Mouse (Mus musculus) neural tube, embryonic 14.5 days (tissue): ENCODE measurements around the gene Hipk1. TPM values are rescaled to one million over a fixed set of nuclear protein-coding genes. Genes with fewer than 3 reads are reported as not detected.

Experiments
- ATAC-seq: fragments of 200-750 bp; cut with Nextera tagmentation; 2 replicates; pipeline ENCODE4 v1.8.0; 2017; ENCODE audit warnings: low read depth, mild to moderate bottlenecking, moderate TSS enrichment, moderate library complexity
- H3K27ac ChIP-seq: fragments of 300-500 bp; sonication (generic); 2 replicates; pipeline ENCODE4 v1.5.1; 2014; ENCODE audit warnings: low read depth, mild to moderate bottlenecking, control low read depth, low read length, moderate library complexity, mixed read lengths
- H3K27me3 ChIP-seq: fragments of 300-500 bp; sonication (generic); 2 replicates; pipeline ENCODE4 v1.6.1; 2014; ENCODE audit warnings: low read length; ENCODE audit not compliant: control insufficient read depth, insufficient read depth
- H3K36me3 ChIP-seq: fragments of 300-500 bp; sonication (generic); 2 replicates; pipeline ENCODE4 v1.6.1; 2014; ENCODE audit warnings: low read length, mixed read lengths; ENCODE audit not compliant: control insufficient read depth, insufficient read depth
- H3K4me1 ChIP-seq: fragments of 300-500 bp; sonication (generic); 2 replicates; pipeline ENCODE4 v1.6.1; 2014; ENCODE audit warnings: low read length; ENCODE audit not compliant: control insufficient read depth, insufficient read depth
- H3K4me2 ChIP-seq: fragments of 300-500 bp; sonication (generic); 2 replicates; pipeline ENCODE4 v1.6.1; 2014; ENCODE audit warnings: mild to moderate bottlenecking, low read depth, low read length, control low read depth
- H3K4me3 ChIP-seq: fragments of 300-500 bp; sonication (generic); 2 replicates; pipeline ENCODE4 v1.5.1; 2014; ENCODE audit warnings: low read depth, low read length, control low read depth, mixed read lengths
- H3K9ac ChIP-seq: fragments of 300-500 bp; sonication (generic); replicated peaks from 2 replicates; pipeline ENCODE4 v1.6.1; 2014; ENCODE audit warnings: low read depth, mild to moderate bottlenecking, control low read depth, low read length, mixed read lengths
- H3K9me3 ChIP-seq: fragments of 300-500 bp; sonication (generic); 2 replicates; pipeline ENCODE4 v1.6.1; 2016; ENCODE audit warnings: low read length; ENCODE audit not compliant: control insufficient read depth
- WGBS: fragments of 180-500 bp; shearing (Covaris S2); extraction: QIAGEN DNeasy Blood & Tissue Kit; methylation state at CpG from one replicate; pipeline ENCODE4 v1.1.7; 2014; 5-methylcytosine and 5-hydroxymethylcytosine counted together
- polyA plus RNA-seq: library from polyadenylated mRNA; unstranded; fragments of >200 nt; fragmentation: Nextera tagmentation; extraction: Ambion mirVana; gene quantifications from 2 replicates; pipeline ENCODE4 v1.2.1, GENCODE M21; 2014

Hipk1 gene
- polyA plus RNA-seq, 1 experiment from 2014 or later: 17.9 TPM

- ATAC-seq: no peak
Measured at GRCm38 (mm10) chr3:103696388-103696925, 94.9 kb downstream of the Hipk1 start.

GRCm38 (mm10) chr3:103695556-103695955 lies 95.8 kb downstream of the Hipk1 start:
- Histone ChIP-seq H3K9me3 (no peaks in the 10 kb centered on the region), H3K4me1 (no peaks in the 10 kb centered on the region), H3K27ac (no peak overlapping the region), H3K27me3 (no peaks in the 10 kb centered on the region), H3K4me2 (no peak overlapping the region), H3K4me3 (no peak overlapping the region), H3K36me3 (no peaks in the 10 kb centered on the region), H3K9ac (no peak overlapping the region)
- ATAC-seq: no peak
- WGBS: 47% methylated on average over 3 of the region's 3 CpGs

More at GRCm38 (mm10) chr3:103696388-103696925, 94.9 kb downstream of the Hipk1 start:
- H3K27me3 ChIP-seq: no peaks in the 10 kb centered on the region
- H3K4me2 ChIP-seq: no peak overlapping the region
- no peak overlapping the region for H3K4me3 ChIP-seq
- no peaks in the 10 kb centered on the region for H3K4me1 ChIP-seq
- no peak overlapping the region for H3K9ac ChIP-seq
- WGBS: 84% methylated on average over 1 of the region's 1 CpGs
- H3K27ac ChIP-seq: no peak overlapping the region
- H3K36me3 ChIP-seq: no peaks in the 10 kb centered on the region
- H3K9me3 ChIP-seq: no peaks in the 10 kb centered on the region

DNA sequence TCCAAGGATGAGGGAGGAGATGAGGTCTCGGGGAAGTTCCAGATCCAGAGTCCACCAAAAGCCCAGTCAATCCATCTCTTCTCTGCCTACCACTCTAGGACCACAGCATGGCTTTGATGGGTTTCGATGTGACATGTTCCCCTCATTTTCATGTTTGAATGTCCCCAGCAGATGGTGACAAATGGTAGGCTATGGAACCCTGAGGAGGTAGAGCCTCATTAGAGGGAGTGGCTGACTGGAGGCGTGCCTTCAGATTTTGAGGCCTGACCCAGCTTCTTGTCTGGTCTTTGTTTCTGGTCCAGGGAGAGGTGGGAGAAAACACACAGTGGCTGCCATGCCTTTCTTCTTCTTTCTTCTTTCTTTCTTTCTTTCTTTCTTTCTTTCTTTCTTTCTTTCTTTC lies 100.9 kb downstream of the Hipk1 start:
- H3K4me2 ChIP-seq: no peak overlapping the region
- no peak for ATAC-seq
- no peaks in the 10 kb centered on the region for H3K36me3 ChIP-seq
- no peaks in the 10 kb centered on the region for H3K4me1 ChIP-seq
- H3K9ac ChIP-seq: no peak overlapping the region
- WGBS: 88% methylated on average over 3 of the region's 3 CpGs
- H3K27me3 ChIP-seq: no peaks in the 10 kb centered on the region
- H3K4me3 ChIP-seq: no peak overlapping the region
- H3K9me3 ChIP-seq: no peaks in the 10 kb centered on the region
- no peak overlapping the region for H3K27ac ChIP-seq

Other genes starting within 250 kb of the Hipk1 start
- gene Syt6, start 216.3 kb downstream of the Hipk1 start, polyA plus RNA-seq: 18.2 and 19.1 TPM in 2 replicates
- 0.26 TPM in 1 of 2 replicates, not detected in the other for gene Atg4a-ps, start 145.5 kb downstream of the Hipk1 start, polyA plus RNA-seq
- 3.3 and 15.7 TPM in 2 replicates for gene Olfml3, start 53.6 kb downstream of the Hipk1 start, polyA plus RNA-seq
- not detected in 2 replicates for gene Gm10964, start 52.2 kb downstream of the Hipk1 start, polyA plus RNA-seq
- gene Dclre1b, start 17.9 kb upstream of the Hipk1 start, polyA plus RNA-seq: 22.6 and 23.1 TPM in 2 replicates
- gene Ap4b1, start 18.0 kb upstream of the Hipk1 start, polyA plus RNA-seq: 25.1 and 28.2 TPM in 2 replicates
- gene Gm43064, start 18.0 kb upstream of the Hipk1 start, polyA plus RNA-seq: 0.25 and 0.46 TPM in 2 replicates
- 0.40 and 0.79 TPM in 2 replicates for gene Bcl2l15, start 41.0 kb upstream of the Hipk1 start, polyA plus RNA-seq
- gene Ptpn22, start 68.2 kb upstream of the Hipk1 start, polyA plus RNA-seq: 0.17 and 0.57 TPM in 2 replicates
- 24.6 and 28.0 TPM in 2 replicates for gene Rsbn1, start 122.6 kb upstream of the Hipk1 start, polyA plus RNA-seq
- gene Phtf1, start 176.5 kb upstream of the Hipk1 start, polyA plus RNA-seq: 27.3 and 33.4 TPM in 2 replicates